Mouse (Mus musculus) neural tube, embryonic 14.5 days (tissue): ENCODE results near the gene Tarbp1. TPM values are rescaled to one million over a fixed set of nuclear protein-coding genes. Genes with fewer than 3 reads are reported as not detected.

Experiments
- ATAC-seq: fragments of 200-750 bp; cut with Nextera tagmentation; 2 replicates; pipeline ENCODE4 v1.8.0; 2017; ENCODE audit warnings: low read depth, mild to moderate bottlenecking, moderate TSS enrichment, moderate library complexity
- H3K27ac ChIP-seq: fragments of 300-500 bp; sonication (generic); 2 replicates; pipeline ENCODE4 v1.5.1; 2014; ENCODE audit warnings: low read depth, mild to moderate bottlenecking, control low read depth, low read length, moderate library complexity, mixed read lengths
- H3K27me3 ChIP-seq: fragments of 300-500 bp; sonication (generic); 2 replicates; pipeline ENCODE4 v1.6.1; 2014; ENCODE audit warnings: low read length; ENCODE audit not compliant: control insufficient read depth, insufficient read depth
- H3K36me3 ChIP-seq: fragments of 300-500 bp; sonication (generic); 2 replicates; pipeline ENCODE4 v1.6.1; 2014; ENCODE audit warnings: low read length, mixed read lengths; ENCODE audit not compliant: control insufficient read depth, insufficient read depth
- H3K4me1 ChIP-seq: fragments of 300-500 bp; sonication (generic); 2 replicates; pipeline ENCODE4 v1.6.1; 2014; ENCODE audit warnings: low read length; ENCODE audit not compliant: control insufficient read depth, insufficient read depth
- H3K4me2 ChIP-seq: fragments of 300-500 bp; sonication (generic); 2 replicates; pipeline ENCODE4 v1.6.1; 2014; ENCODE audit warnings: mild to moderate bottlenecking, low read depth, low read length, control low read depth
- H3K4me3 ChIP-seq: fragments of 300-500 bp; sonication (generic); 2 replicates; pipeline ENCODE4 v1.5.1; 2014; ENCODE audit warnings: low read depth, low read length, control low read depth, mixed read lengths
- H3K9ac ChIP-seq: fragments of 300-500 bp; sonication (generic); replicated peaks from 2 replicates; pipeline ENCODE4 v1.6.1; 2014; ENCODE audit warnings: low read depth, mild to moderate bottlenecking, control low read depth, low read length, mixed read lengths
- H3K9me3 ChIP-seq: fragments of 300-500 bp; sonication (generic); 2 replicates; pipeline ENCODE4 v1.6.1; 2016; ENCODE audit warnings: low read length; ENCODE audit not compliant: control insufficient read depth
- WGBS: fragments of 180-500 bp; shearing (Covaris S2); extraction: QIAGEN DNeasy Blood & Tissue Kit; methylation state at CpG from one replicate; pipeline ENCODE4 v1.1.7; 2014; 5-methylcytosine and 5-hydroxymethylcytosine counted together
- polyA plus RNA-seq: library from polyadenylated mRNA; unstranded; fragments of >200 nt; fragmentation: Nextera tagmentation; extraction: Ambion mirVana; gene quantifications from 2 replicates; pipeline ENCODE4 v1.2.1, GENCODE M21; 2014

Tarbp1 gene
- polyA plus RNA-seq, 1 experiment from 2014 or later = 2.7 TPM

- H3K27me3 ChIP-seq = no peaks in the 10 kb centered on the region
- H3K27ac ChIP-seq = no peak overlapping the region
- no peaks in the 10 kb centered on the region for H3K36me3 ChIP-seq
- no peak for ATAC-seq
- H3K9ac ChIP-seq = no peak overlapping the region
- no peaks in the 10 kb centered on the region for H3K4me1 ChIP-seq
- no peak overlapping the region for H3K4me3 ChIP-seq
- H3K9me3 ChIP-seq = no peaks in the 10 kb centered on the region
- H3K4me2 ChIP-seq = no peak overlapping the region
- 46% methylated on average over 5 of the region's 5 CpGs for WGBS
These were observed 78.9 kb downstream of the Tarbp1 start for GRCm38 (mm10) chr8:126395917-126396316.

DNA sequence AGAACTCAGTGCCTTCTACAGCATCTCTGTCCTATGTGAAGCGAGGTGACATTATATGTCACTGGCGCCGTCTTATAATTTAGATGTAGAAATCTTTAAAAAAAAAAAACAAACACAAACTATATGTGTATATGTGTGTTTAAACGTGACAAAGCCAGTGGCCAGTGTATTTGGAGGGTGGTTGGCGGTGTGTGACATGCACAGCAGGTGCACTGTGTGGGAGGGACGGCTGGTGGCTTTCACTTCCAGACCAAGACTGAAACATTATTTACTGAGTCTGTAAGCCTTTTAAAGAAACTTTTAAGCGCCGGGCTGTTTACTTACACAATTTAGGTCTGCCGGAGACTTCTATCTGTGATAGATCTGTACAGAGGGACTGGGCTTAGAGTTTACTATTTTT lies 79.5 kb downstream of the Tarbp1 start:
- no peak overlapping the region for H3K27ac ChIP-seq
- ATAC-seq = no peak
- WGBS = 76% methylated on average over 9 of the region's 9 CpGs
- no peaks in the 10 kb centered on the region for H3K9me3 ChIP-seq
- no peaks in the 10 kb centered on the region for H3K36me3 ChIP-seq
- H3K4me2 ChIP-seq = no peak overlapping the region
- no peaks in the 10 kb centered on the region for H3K27me3 ChIP-seq
- H3K4me1 ChIP-seq = no peaks in the 10 kb centered on the region
- H3K4me3 ChIP-seq = no peak overlapping the region
- no peak overlapping the region for H3K9ac ChIP-seq

DNA sequence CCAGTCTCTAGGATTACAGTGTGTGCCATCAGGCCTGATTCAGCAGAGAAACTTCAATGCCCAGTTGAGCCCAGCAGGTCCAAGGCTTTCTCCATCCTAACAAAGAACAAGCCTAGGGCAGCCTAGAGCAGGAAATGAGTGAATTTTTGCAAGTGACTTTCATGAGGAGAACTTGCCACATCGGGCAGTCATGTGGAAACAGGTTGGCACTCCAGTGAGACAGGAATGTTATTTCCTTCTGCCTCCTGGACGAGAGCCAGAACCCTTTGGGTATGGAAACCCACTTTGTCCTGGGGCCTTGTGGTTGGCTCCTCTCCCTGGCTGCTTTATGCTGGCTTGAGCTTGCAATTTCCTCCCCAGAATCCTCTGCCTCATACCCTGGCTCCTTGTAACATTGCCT lies 83.3 kb downstream of the Tarbp1 start:
- Histone ChIP-seq H3K4me3 (no peak overlapping the region), H3K4me1 (no peaks in the 10 kb centered on the region), H3K27me3 (no peaks in the 10 kb centered on the region), H3K4me2 (no peak overlapping the region), H3K27ac (no peak overlapping the region), H3K9me3 (no peaks in the 10 kb centered on the region), H3K36me3 (no peaks in the 10 kb centered on the region), H3K9ac (no peak overlapping the region)
- ATAC-seq = no peak
- WGBS = 75% methylated on average over 2 of the region's 2 CpGs

- no peak for ATAC-seq
- no peaks in the 10 kb centered on the region for H3K36me3 ChIP-seq
These were observed 87.3 kb downstream of the Tarbp1 start for GRCm38 (mm10) chr8:126387566-126387965.

GRCm38 (mm10) chr8:126382749-126383148 lies 92.1 kb downstream of the Tarbp1 start:
- WGBS = 67% methylated on average over 5 of the region's 5 CpGs
- no peaks in the 10 kb centered on the region for H3K4me1 ChIP-seq
- no peak overlapping the region for H3K4me3 ChIP-seq
- H3K4me2 ChIP-seq = no peak overlapping the region
- no peak for ATAC-seq
- no peaks in the 10 kb centered on the region for H3K36me3 ChIP-seq
- H3K27me3 ChIP-seq = no peaks in the 10 kb centered on the region
- no peak overlapping the region for H3K27ac ChIP-seq
- H3K9me3 ChIP-seq = no peaks in the 10 kb centered on the region
- no peak overlapping the region for H3K9ac ChIP-seq

More at GRCm38 (mm10) chr8:126387566-126387965, 87.3 kb downstream of the Tarbp1 start:
- Histone ChIP-seq H3K9ac (no peak overlapping the region), H3K4me2 (no peak overlapping the region), H3K4me1 (no peaks in the 10 kb centered on the region), H3K9me3 (no peaks in the 10 kb centered on the region), H3K27ac (no peak overlapping the region), H3K4me3 (no peak overlapping the region), H3K27me3 (no peaks in the 10 kb centered on the region)
- WGBS = 86% methylated on average over 4 of the region's 4 CpGs

- Histone ChIP-seq H3K36me3 (no peaks in the 10 kb centered on the region), H3K27me3 (no peaks in the 10 kb centered on the region), H3K27ac (no peak overlapping the region), H3K9ac (no peak overlapping the region), H3K9me3 (no peaks in the 10 kb centered on the region), H3K4me1 (no peaks in the 10 kb centered on the region), H3K4me2 (no peak overlapping the region), H3K4me3 (no peak overlapping the region)
- 41% methylated on average over 14 of the region's 14 CpGs for WGBS
- no peak for ATAC-seq
These were observed 92.6 kb downstream of the Tarbp1 start for GRCm38 (mm10) chr8:126382216-126382615.

GRCm38 (mm10) chr8:126381299-126381698 lies 93.6 kb downstream of the Tarbp1 start:
- Histone ChIP-seq H3K9ac (no peak overlapping the region), H3K36me3 (no peaks in the 10 kb centered on the region), H3K27ac (no peak overlapping the region), H3K4me2 (no peak overlapping the region), H3K4me1 (no peaks in the 10 kb centered on the region), H3K4me3 (no peak overlapping the region), H3K9me3 (no peaks in the 10 kb centered on the region), H3K27me3 (no peaks in the 10 kb centered on the region)
- ATAC-seq = no peak
- WGBS = 77% methylated on average over 7 of the region's 7 CpGs

DNA sequence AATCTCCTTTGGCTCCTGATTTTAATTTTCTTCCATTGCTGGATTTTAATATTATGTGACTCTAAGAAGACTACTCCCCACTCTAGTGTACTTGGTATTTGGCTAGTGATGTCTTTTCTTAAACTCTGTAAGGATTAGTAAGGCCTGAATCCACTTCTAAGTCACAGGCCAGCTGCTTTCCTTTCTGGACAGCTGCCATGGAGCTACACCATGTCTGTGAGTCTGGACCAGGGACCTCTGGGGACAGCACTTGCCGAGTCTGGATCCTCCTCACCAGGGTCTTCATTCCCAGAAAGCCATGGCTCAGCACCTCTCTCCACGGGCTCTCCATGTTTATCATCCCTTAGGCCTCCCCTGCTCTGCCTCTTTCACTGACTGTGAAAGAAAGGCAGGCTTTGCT lies 94.7 kb downstream of the Tarbp1 start:
- Histone ChIP-seq H3K9me3 (no peaks in the 10 kb centered on the region), H3K9ac (no peak overlapping the region), H3K27ac (no peak overlapping the region), H3K4me1 (no peaks in the 10 kb centered on the region), H3K27me3 (no peaks in the 10 kb centered on the region), H3K4me2 (no peak overlapping the region), H3K36me3 (no peaks in the 10 kb centered on the region), H3K4me3 (no peak overlapping the region)
- no peak for ATAC-seq
- 46% methylated on average over 2 of the region's 2 CpGs for WGBS

DNA sequence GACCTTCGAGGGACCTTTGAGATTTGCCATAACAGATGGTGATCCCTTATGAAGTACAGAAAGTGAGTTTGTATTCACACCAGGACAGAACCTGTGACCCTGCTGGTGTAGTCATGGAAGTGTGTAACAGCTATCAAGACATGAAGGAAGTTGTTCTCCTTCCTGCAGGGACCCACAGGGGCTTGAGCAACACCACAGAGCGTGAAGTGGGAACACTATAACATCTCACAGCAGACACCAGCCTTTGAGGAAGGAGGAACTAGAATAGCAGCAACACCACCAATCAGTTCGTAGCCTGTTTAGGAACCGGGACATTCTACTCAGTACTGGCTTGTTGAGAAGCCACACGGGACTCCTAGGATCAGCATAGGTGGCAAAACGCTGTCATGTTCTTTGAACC lies 95.3 kb downstream of the Tarbp1 start:
- H3K4me2 ChIP-seq = no peak overlapping the region
- H3K4me3 ChIP-seq = no peak overlapping the region
- no peaks in the 10 kb centered on the region for H3K4me1 ChIP-seq
- 86% methylated on average over 6 of the region's 6 CpGs for WGBS
- H3K36me3 ChIP-seq = no peaks in the 10 kb centered on the region
- no peak for ATAC-seq
- no peaks in the 10 kb centered on the region for H3K9me3 ChIP-seq
- no peaks in the 10 kb centered on the region for H3K27me3 ChIP-seq
- H3K27ac ChIP-seq = no peak overlapping the region
- no peak overlapping the region for H3K9ac ChIP-seq
